Mouse (Mus musculus) lung, postnatal 0 days (tissue): ENCODE measurements around the gene Slc7a5. TPM values are rescaled to one million over a fixed set of nuclear protein-coding genes. Genes with fewer than 3 reads are reported as not detected.

Source experiments
- ATAC-seq: fragments of 200-750 bp; cut with Nextera tagmentation; 2 replicates; pipeline ENCODE4 v1.8.0; 2017; ENCODE audit warnings: moderate library complexity
- DNase-seq: peaks from one replicate; pipeline ENCODE4 v3.0.0-alpha.2; 2016; ENCODE audit warnings: low spot score
- H3K27ac ChIP-seq: fragments of 300-500 bp; sonication (generic); 2 replicates; pipeline ENCODE4 v1.5.1; 2014; ENCODE audit warnings: antibody characterized with exemption, mild to moderate bottlenecking, low read length, mixed read lengths
- H3K27me3 ChIP-seq: fragments of 300-500 bp; sonication (generic); replicated peaks from 2 replicates; pipeline ENCODE4 v1.6.1; 2014; ENCODE audit warnings: low read length, mixed read lengths; ENCODE audit not compliant: insufficient read depth
- H3K36me3 ChIP-seq: fragments of 300-500 bp; sonication (generic); 2 replicates; pipeline ENCODE4 v1.6.1; 2014; ENCODE audit warnings: low read length, mixed read lengths; ENCODE audit not compliant: insufficient read depth
- H3K4me1 ChIP-seq: fragments of 300-500 bp; sonication (generic); 2 replicates; pipeline ENCODE4 v1.6.1; 2014; ENCODE audit warnings: antibody characterized with exemption, low read depth, low read length, mixed read lengths; ENCODE audit not compliant: insufficient read depth
- H3K4me2 ChIP-seq: fragments of 300-500 bp; sonication (generic); replicated peaks from 2 replicates; pipeline ENCODE4 v1.6.1; 2014; ENCODE audit warnings: low read depth, mild to moderate bottlenecking, low read length, moderate library complexity, mixed read lengths
- H3K4me3 ChIP-seq: fragments of 300-500 bp; sonication (generic); 2 replicates; pipeline ENCODE4 v1.5.1; 2014; ENCODE audit warnings: low read depth, low read length
- H3K9ac ChIP-seq: fragments of 300-500 bp; sonication (generic); replicated peaks from 2 replicates; pipeline ENCODE4 v1.6.1; 2014; ENCODE audit warnings: low read depth, mild to moderate bottlenecking
- H3K9me3 ChIP-seq: fragments of 300-500 bp; sonication (generic); 2 replicates; pipeline ENCODE4 v1.6.1; 2016; ENCODE audit warnings: low read length, mixed read lengths
- CTCF ChIP-seq: IDR thresholded peaks from 2 replicates; pipeline ENCODE4 v1.5.1; 2016; ENCODE audit warnings: antibody characterized with exemption, mild to moderate bottlenecking
- EP300 ChIP-seq: IDR thresholded peaks from 2 replicates; pipeline ENCODE4 v1.6.1; 2016; ENCODE audit warnings: antibody characterized with exemption, mild to moderate bottlenecking, control low read depth
- WGBS: fragments of 180-500 bp; shearing (Covaris S2); extraction: QIAGEN DNeasy Blood & Tissue Kit; methylation state at CpG from one replicate; pipeline ENCODE4 v1.1.7; 2014; 5-methylcytosine and 5-hydroxymethylcytosine counted together
- polyA plus RNA-seq: library from polyadenylated mRNA; unstranded; fragments of >200 nt; fragmentation: Nextera tagmentation; extraction: Ambion mirVana; gene quantifications from 2 replicates; pipeline ENCODE4 v1.2.1, GENCODE M21; 2015

Slc7a5 gene
- polyA plus RNA-seq, 1 experiment from 2014 or later = 7.5 TPM

GRCm38 (mm10) chr8:121905420-121905819 lies 2.1 kb downstream of the Slc7a5 start:
- TF ChIP-seq CTCF = no peak
- TF ChIP-seq EP300 = no peak
- Histone ChIP-seq H3K4me3 (no peak overlapping the region; the same call in 1 of the 2 replicates), H3K27ac (no peak overlapping the region), H3K9ac (no peak overlapping the region), H3K9me3 (no peaks in the 10 kb centered on the region), H3K4me2 (peak overlapping the region; percentile 98; the same call in 1 of the 2 replicates), H3K4me1 (peaks cover 19% of the 10 kb centered on the region), H3K27me3 (no peaks in the 10 kb centered on the region), H3K36me3 (no peaks in the 10 kb centered on the region)
- no peak for ATAC-seq
- DNase-seq = no peak
- 38% methylated on average over 1 of the region's 1 CpGs for WGBS

GRCm38 (mm10) chr8:121904999-121905398 lies 2.5 kb downstream of the Slc7a5 start:
- DNase-seq = peak; percentile 37
- Histone ChIP-seq H3K9ac (no peak overlapping the region), H3K9me3 (no peaks in the 10 kb centered on the region), H3K4me2 (peak overlapping the region; percentile 98; the same call in 1 of the 2 replicates), H3K27me3 (no peaks in the 10 kb centered on the region), H3K4me3 (no peak overlapping the region), H3K36me3 (no peaks in the 10 kb centered on the region), H3K27ac (no peak overlapping the region), H3K4me1 (peaks cover 19% of the 10 kb centered on the region)
- 64% methylated on average over 9 of the region's 9 CpGs for WGBS
- TF ChIP-seq CTCF (no peak), EP300 (no peak)
- ATAC-seq = no peak

DNA sequence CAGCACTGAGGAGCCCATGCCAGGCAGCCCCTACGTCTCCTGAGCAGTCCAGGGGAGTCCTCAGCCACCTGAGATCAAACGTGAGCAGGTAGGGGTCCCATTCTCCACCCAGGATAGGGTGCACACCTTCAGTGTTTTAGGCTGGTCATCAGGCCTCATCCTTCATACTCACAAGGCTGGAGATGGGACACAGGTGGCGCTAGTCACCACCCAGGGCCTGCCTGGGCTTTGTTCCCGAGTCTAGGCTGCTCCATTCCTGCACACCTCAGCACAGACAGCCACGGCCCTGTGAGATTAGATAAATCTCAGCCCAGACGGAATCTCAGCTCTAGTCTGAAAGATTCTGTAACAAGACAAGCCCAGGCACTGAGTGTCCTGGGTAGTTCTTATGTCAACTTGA lies 3.5 kb downstream of the Slc7a5 start:
- Histone ChIP-seq H3K4me1 (peaks cover 19% of the 10 kb centered on the region), H3K4me2 (no peak overlapping the region), H3K9me3 (no peaks in the 10 kb centered on the region), H3K27ac (no peak overlapping the region), H3K36me3 (no peaks in the 10 kb centered on the region), H3K27me3 (no peaks in the 10 kb centered on the region), H3K9ac (no peak overlapping the region), H3K4me3 (no peak overlapping the region)
- ATAC-seq (no peak), DNase-seq (no peak)
- 66% methylated on average over 6 of the region's 6 CpGs for WGBS
- TF ChIP-seq EP300 (no peak), CTCF (peak; percentile 27; the same call in 1 of the 2 replicates)

- Histone ChIP-seq H3K27ac (no peak overlapping the region), H3K4me1 (peaks cover 13% of the 10 kb centered on the region), H3K4me3 (no peak overlapping the region), H3K36me3 (no peaks in the 10 kb centered on the region), H3K4me2 (no peak overlapping the region), H3K9me3 (no peaks in the 10 kb centered on the region), H3K9ac (no peak overlapping the region), H3K27me3 (no peaks in the 10 kb centered on the region)
- TF ChIP-seq EP300 = no peak
- no peak for TF ChIP-seq CTCF
- peak; percentile 22 for DNase-seq
- no peak for ATAC-seq
- WGBS = 47% methylated on average over 8 of the region's 8 CpGs
Observed at GRCm38 (mm10) chr8:121901498-121902236, 5.8 kb downstream of the Slc7a5 start.

DNA sequence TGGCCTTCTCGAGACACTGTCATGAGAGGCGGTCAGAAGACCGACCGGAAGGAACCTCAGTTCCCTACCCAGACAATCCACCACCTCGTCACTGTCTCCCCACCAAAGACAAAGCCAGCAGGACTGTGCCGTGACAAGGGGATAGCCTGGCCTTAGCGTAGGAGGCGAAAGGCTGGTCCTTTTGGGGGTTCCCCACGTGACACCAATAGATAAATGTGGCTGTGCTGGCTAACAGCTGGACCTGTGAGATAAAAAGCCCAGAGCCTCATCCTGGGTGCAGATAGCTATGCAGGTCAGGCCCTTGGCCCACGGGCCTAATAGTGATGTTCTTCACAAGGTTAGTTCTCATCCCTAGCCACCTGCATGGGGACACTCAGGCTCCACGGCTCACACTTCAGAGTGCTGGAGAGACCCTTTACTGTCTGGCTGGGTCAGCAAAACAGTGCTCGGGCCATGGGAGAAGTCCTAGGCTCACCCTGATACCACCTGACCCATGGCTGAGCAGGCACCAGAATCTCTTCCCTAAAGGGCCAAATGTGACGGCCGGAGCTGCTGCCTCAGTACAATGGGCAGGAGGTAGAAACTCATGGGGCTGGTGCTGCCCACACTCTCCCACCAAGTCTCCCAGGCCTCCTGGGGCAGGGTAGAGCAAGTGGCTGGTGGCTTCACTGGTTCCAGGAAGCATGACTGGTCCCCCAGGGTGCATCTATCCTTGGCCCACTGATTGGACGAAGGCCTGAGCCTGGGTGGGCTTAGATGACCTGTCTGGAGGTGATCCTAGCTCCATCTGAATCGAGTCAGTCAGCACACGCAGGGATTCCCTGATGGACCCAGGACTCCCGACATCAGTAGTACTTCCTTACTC lies 8.1 kb downstream of the Slc7a5 start:
- WGBS = 77% methylated on average over 18 of the region's 18 CpGs
- DNase-seq = no peak
- Histone ChIP-seq H3K4me2 (no peak overlapping the region), H3K9me3 (no peaks in the 10 kb centered on the region), H3K27ac (no peak overlapping the region), H3K4me1 (peaks cover 6% of the 10 kb centered on the region; the same call in 1 of the 2 replicates), H3K9ac (no peak overlapping the region), H3K4me3 (no peak overlapping the region), H3K27me3 (no peaks in the 10 kb centered on the region), H3K36me3 (no peaks in the 10 kb centered on the region)
- no peak for TF ChIP-seq EP300
- TF ChIP-seq CTCF = no peak
- ATAC-seq = no peak

DNA sequence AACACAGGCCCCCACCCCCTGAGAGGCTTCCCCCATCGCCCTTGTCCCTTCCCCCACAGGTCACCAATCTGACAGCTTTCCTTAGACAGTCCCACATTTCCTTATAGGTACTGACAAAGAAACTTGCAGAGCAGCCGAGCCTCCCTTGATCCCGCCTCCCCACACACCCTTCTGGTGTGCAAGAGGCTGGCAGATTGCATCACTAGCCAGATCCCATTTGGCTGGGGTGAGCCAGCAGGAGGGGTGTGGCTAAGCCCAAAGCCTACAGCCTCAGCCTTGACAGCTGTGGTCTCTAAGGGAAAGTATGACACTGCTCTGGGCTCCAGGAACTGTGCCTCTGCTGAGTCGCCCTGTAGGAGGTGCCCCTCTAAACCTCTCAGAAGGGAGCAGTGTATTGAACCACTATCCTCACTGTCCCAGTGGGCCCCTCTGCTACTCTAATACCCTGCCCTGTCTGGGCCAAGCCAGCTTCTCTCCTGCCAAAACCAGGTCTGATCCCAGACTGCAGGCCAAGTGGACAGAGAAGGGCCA lies 9.0 kb downstream of the Slc7a5 start:
- Histone ChIP-seq H3K36me3 (no peaks in the 10 kb centered on the region), H3K4me1 (peaks cover 6% of the 10 kb centered on the region; the same call in 1 of the 2 replicates), H3K27me3 (no peaks in the 10 kb centered on the region), H3K4me2 (peak overlapping the region; percentile 38), H3K27ac (peak overlapping the region; percentile 57), H3K4me3 (no peak overlapping the region), H3K9ac (no peak overlapping the region), H3K9me3 (no peaks in the 10 kb centered on the region)
- DNase-seq = peak; percentile 96
- 16% methylated on average over 4 of the region's 4 CpGs for WGBS
- peak; percentile 97 for ATAC-seq
- TF ChIP-seq EP300 (no peak), CTCF (peak; percentile 26)
